Mouse (Mus musculus): ENCODE results near the gene Fam131c.

DNA sequence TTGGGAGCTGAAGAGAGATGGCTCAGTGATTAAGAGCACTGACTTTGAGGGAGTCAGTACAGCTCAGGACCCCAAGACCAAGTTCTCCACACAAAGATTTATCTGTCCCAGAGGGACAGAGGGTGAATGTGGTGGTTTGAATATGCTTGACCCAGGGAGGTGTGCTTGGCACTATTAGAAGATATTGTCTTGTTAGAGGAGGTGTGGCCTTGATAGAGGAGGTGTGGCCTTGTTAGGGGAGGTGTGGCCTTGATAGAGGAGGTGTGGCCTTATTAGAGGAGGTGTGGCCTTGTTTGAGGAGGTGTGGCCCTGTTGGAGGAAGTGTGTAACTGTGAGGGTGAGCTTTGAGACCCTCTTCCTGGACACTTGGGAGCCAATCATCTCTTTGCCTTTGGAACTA lies 10.2 kb upstream of the Fam131c start:
- TF ChIP-seq EP300 (IDR thresholded peaks at IDR 0.05; ENCODE audit: low read depth) (no peak), CTCF (IDR thresholded peaks at IDR 0.05; ENCODE audit: low read depth) (no peak)
